Mouse (Mus musculus) G1E (cell line): Measurements from ENCODE around the gene Psmg3. TPM values are rescaled to one million over a fixed set of nuclear protein-coding genes. Genes with fewer than 3 reads are reported as not detected.

Experiments used
- ATAC-seq: 2 replicates; pipeline ENCODE4 v1.8.0; 2016; ENCODE audit warnings: mild to moderate bottlenecking; ENCODE audit not compliant: insufficient number of reproducible peaks, poor library complexity, low FRiP score, severe bottlenecking; ENCODE audit errors: extremely low read depth
- DNase-seq: peaks from one replicate; pipeline ENCODE4 v3.0.0; 2012; ENCODE audit warnings: low spot score
- H3K27me3 ChIP-seq: 2 replicates; pipeline ENCODE4 v1.6.1; 2012; ENCODE audit warnings: mild to moderate bottlenecking, low read length, inconsistent platforms; ENCODE audit not compliant: insufficient read depth
- H3K36me3 ChIP-seq: replicated peaks from 2 replicates; pipeline ENCODE3; 2012; ENCODE audit warnings: mild to moderate bottlenecking, inconsistent platforms
- H3K4me1 ChIP-seq: 2 replicates; pipeline ENCODE4 v1.6.1; 2012; ENCODE audit warnings: low read depth, low read length, inconsistent platforms, mixed read lengths; ENCODE audit not compliant: insufficient read depth
- H3K4me3 ChIP-seq: 2 replicates; pipeline ENCODE4 v1.5.1; 2012; ENCODE audit warnings: low read depth, mild to moderate bottlenecking, inconsistent platforms, low read length, moderate library complexity, mixed read lengths
- H3K9me3 ChIP-seq: replicated peaks from 2 replicates; pipeline ENCODE4 v1.6.1; 2012; ENCODE audit warnings: inconsistent platforms
- CTCF ChIP-seq: IDR thresholded peaks from 2 replicates; pipeline ENCODE4 v1.5.1; 2012; ENCODE audit warnings: low read depth, low read length, inconsistent platforms, mixed read lengths
- GATA1 ChIP-seq: IDR thresholded peaks from 2 replicates; pipeline ENCODE4 v1.6.1; 2012; ENCODE audit warnings: borderline replicate concordance, low read length, inconsistent platforms, mixed read lengths
- GATA2 ChIP-seq: IDR thresholded peaks from 2 replicates; pipeline ENCODE4 v1.6.1; 2012; ENCODE audit warnings: low read depth, low read length, inconsistent platforms, borderline replicate concordance
- POLR2AphosphoS5 ChIP-seq: IDR thresholded peaks from 2 replicates; pipeline ENCODE4 v1.6.1; 2012; ENCODE audit warnings: low read depth, low read length, inconsistent platforms; ENCODE audit not compliant: insufficient replicate concordance
- TAL1 ChIP-seq: conservative IDR thresholded peaks from 2 replicates; pipeline ENCODE4 v1.6.1; 2012; ENCODE audit warnings: low read depth, low read length, inconsistent platforms, mixed read lengths
- polyA plus RNA-seq: library from polyadenylated mRNA; stranded (reverse); fragments of >175 nt; gene quantifications from 2 replicates; pipeline ENCODE4 v1.2.3, GENCODE M21; 2012
- total RNA-seq, 2 experiments: library from RNA; stranded (forward) in 1 of 2; stranded (reverse) in 1 of 2; fragments of 200-1000 nt in 1 of 2; fragments of >200 nt in 1 of 2; fragmentation: Nextera tagmentation in 1 of 2; gene quantifications; 2 replicates each; pipeline ENCODE4 v1.2.3; 2014 to 2017

The Psmg3 gene
- total and polyA plus RNA-seq, 3 experiments: 17.5 to 52.7 (median 29.3) TPM

- Histone ChIP-seq H3K9me3 (no peaks in the 10 kb centered on the region), H3K4me1 (no peaks in the 10 kb centered on the region), H3K27me3 (peaks cover 46% of the 10 kb centered on the region), H3K4me3 (no peak overlapping the region), H3K36me3 (no peaks in the 10 kb centered on the region)
- DNase-seq: no peak
- ATAC-seq: no peak
- TF ChIP-seq TAL1: no peak
- no peak for TF ChIP-seq GATA1
- no peak for TF ChIP-seq CTCF
- TF ChIP-seq GATA2: no peak
- no peak for TF ChIP-seq POLR2AphosphoS5
These were observed 12.5 kb upstream of the Psmg3 start for GRCm38 (mm10) chr5:139839142-139839541.

GRCm38 (mm10) chr5:139838476-139838892, 11.8 kb upstream of the Psmg3 start:
- Histone ChIP-seq H3K9me3 (no peaks in the 10 kb centered on the region), H3K27me3 (peaks cover 46% of the 10 kb centered on the region), H3K36me3 (no peaks in the 10 kb centered on the region), H3K4me1 (no peaks in the 10 kb centered on the region), H3K4me3 (no peak overlapping the region)
- DNase-seq (peak; percentile 40), ATAC-seq (no peak)
- TF ChIP-seq TAL1 (no peak), CTCF (0 out of 2 replicates have a peak, but pooled peaks have one; percentile 8)

GRCm38 (mm10) chr5:139835706-139836105, 9.0 kb upstream of the Psmg3 start:
- ATAC-seq: no peak
- no peak for TF ChIP-seq CTCF
- TF ChIP-seq POLR2AphosphoS5: no peak
- TF ChIP-seq TAL1: no peak
- no peak for TF ChIP-seq GATA2
- TF ChIP-seq GATA1: no peak
- peaks cover 31% of the 10 kb centered on the region for H3K27me3 ChIP-seq
- no peaks in the 10 kb centered on the region for H3K9me3 ChIP-seq
- H3K36me3 ChIP-seq: no peaks in the 10 kb centered on the region
- DNase-seq: no peak
- H3K4me1 ChIP-seq: peaks cover 16% of the 10 kb centered on the region
- H3K4me3 ChIP-seq: no peak overlapping the region

GRCm38 (mm10) chr5:139832125-139832524, 5.4 kb upstream of the Psmg3 start:
- no peaks in the 10 kb centered on the region for H3K36me3 ChIP-seq
- DNase-seq (peak; percentile 31), ATAC-seq (peak; percentile 46; the same call in 1 of the 2 replicates)
- peaks cover 17% of the 10 kb centered on the region for H3K27me3 ChIP-seq
- TF ChIP-seq TAL1 (no peak), GATA1 (no peak), POLR2AphosphoS5 (no peak), CTCF (no peak), GATA2 (no peak)
- H3K4me1 ChIP-seq: peaks cover 27% of the 10 kb centered on the region
- H3K4me3 ChIP-seq: no peak overlapping the region
- no peaks in the 10 kb centered on the region for H3K9me3 ChIP-seq

GRCm38 (mm10) chr5:139830734-139831133, 4.0 kb upstream of the Psmg3 start:
- peaks cover 3% of the 10 kb centered on the region for H3K36me3 ChIP-seq
- ATAC-seq: peak; percentile 76
- TF ChIP-seq GATA1 (no peak), GATA2 (no peak), CTCF (no peak), POLR2AphosphoS5 (no peak), TAL1 (no peak)
- peak overlapping the region; percentile 63 for H3K4me3 ChIP-seq
- H3K9me3 ChIP-seq: no peaks in the 10 kb centered on the region
- peaks cover 35% of the 10 kb centered on the region for H3K4me1 ChIP-seq
- DNase-seq: peak; percentile 87
- peaks cover 6% of the 10 kb centered on the region for H3K27me3 ChIP-seq

- Histone ChIP-seq H3K27me3 (no peaks in the 10 kb centered on the region), H3K4me3 (no peak overlapping the region), H3K36me3 (peaks cover 15% of the 10 kb centered on the region), H3K9me3 (no peaks in the 10 kb centered on the region), H3K4me1 (peaks cover 47% of the 10 kb centered on the region)
- TF ChIP-seq GATA1 (no peak), GATA2 (no peak), TAL1 (no peak), CTCF (no peak), POLR2AphosphoS5 (no peak)
- ATAC-seq (no peak), DNase-seq (no peak)
These were observed 2.7 kb upstream of the Psmg3 start for GRCm38 (mm10) chr5:139829384-139829783.
